Mouse (Mus musculus): ENCODE measurements around the gene Bbs4.

GRCm38 (mm10) chr9:59369646-59370045, 16.3 kb upstream of the Bbs4 start:
- TF ChIP-seq CTCF (IDR thresholded peaks at IDR 0.05; ENCODE audit: low read depth) (no peak), EP300 (IDR thresholded peaks at IDR 0.05; ENCODE audit: low read depth) (no peak)
